Mouse (Mus musculus): ENCODE data around the gene Ovgp1.

GRCm38 (mm10) chr3:105994730-105995129 is 21.2 kb downstream of the Ovgp1 start:
- TF ChIP-seq CTCF (IDR thresholded peaks at IDR 0.05 in 2 of 3, conservative IDR thresholded peaks at IDR 0.05 in 1 of 3; ENCODE audit: control insufficient read depth in 1 of 3, insufficient read depth in 1 of 3, low read depth in 2 of 3, low read length in 3 of 3, poor library complexity in 1 of 3, severe bottlenecking in 1 of 3) (no peak), POLR2A (IDR thresholded peaks at IDR 0.05; ENCODE audit: control insufficient read depth in 1 of 2, insufficient read depth in 1 of 2, low read depth in 1 of 2, low read length in 2 of 2, poor library complexity in 1 of 2) (no peak), ZKSCAN1 (IDR thresholded peaks at IDR 0.05; ENCODE audit: low read depth, low read length) (no peak), MEF2A (IDR thresholded peaks at IDR 0.05; ENCODE audit: extremely low read depth, insufficient replicate concordance, low read depth, low read length, poor library complexity, severe bottlenecking) (no peak)
